Mouse (Mus musculus): ENCODE data around the gene Tubb5. TPM values are rescaled to one million over a fixed set of nuclear protein-coding genes. Genes with fewer than 3 reads are reported as not detected.

The Tubb5 gene
- 1,654 and 1,662 TPM in 2 replicates for polyA plus RNA-seq (2016; fragmentation: Nextera tagmentation; extraction: Ambion mirVana)

DNA sequence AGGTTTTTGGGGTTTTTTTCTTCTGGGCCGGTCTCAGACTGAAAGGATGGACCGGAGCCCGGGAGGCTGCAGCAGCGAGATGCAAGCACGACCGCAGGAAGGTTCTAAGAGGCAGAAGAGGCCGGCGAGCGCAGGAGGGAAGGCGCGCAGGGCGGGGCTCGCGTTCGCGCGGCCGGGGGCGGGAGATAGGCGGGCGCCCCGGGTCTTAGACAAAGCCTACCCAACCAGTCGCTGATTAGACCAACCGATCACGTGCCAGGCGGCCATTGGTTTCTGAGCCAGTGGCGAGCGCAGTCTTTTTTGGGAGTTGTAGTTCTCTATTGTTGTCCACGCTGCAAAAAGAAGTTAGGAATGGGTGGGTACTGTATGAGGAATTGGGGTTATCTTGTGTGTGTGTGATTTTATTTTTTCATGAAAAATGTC lies at the start of gene Tubb5:
TSS of gene Tubb5 (minus strand) at position 185 of the 423 bp plus-strand sequence.
- peaks cover 42% of the 10 kb centered on the region for H3K36me3 ChIP-seq (replicated peaks)
- no peaks in the 10 kb centered on the region for H3K27me3 ChIP-seq (replicated peaks; ENCODE audit: low read depth, poor library complexity, severe bottlenecking)
- H3K4me1 ChIP-seq = peaks cover 42% of the 10 kb centered on the region
- peak within 1 kb of the TSS; percentile 70 for H3K4me3 ChIP-seq
- peak; percentile 98 for DNase-seq (ENCODE audit: low spot score)
- no peaks in the 10 kb centered on the region for H3K9me3 ChIP-seq
- WGBS = under 1% methylated on average over 29 of the region's 29 CpGs
- H3K27ac ChIP-seq (replicated peaks) = peak within 1 kb of the TSS; percentile 95

DNA sequence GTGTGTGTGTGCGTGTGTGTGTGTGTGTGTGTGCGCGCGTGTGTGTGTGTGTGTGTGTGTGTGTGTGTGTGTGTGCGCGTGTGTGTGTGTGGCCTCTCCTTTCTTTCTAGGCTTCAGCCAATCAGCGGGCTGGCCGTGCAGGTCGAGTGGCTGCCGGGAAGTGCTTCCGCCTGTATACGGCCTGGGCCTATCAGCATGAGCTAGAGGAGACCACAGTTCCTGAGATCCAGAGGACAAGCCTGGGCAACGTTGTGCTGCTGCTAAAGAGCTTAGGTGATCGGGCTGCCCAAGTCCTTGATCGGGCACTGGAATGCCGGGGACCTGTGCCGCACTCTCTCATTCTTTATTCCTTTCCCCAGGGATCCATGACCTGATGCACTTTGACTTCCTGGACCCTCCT lies 49.6 kb upstream of the Tubb5 start:
- Histone ChIP-seq H3K36me3 (replicated peaks) (peaks cover 100% of the 10 kb centered on the region), H3K27ac (replicated peaks) (no peak overlapping the region), H3K4me1 (no peaks in the 10 kb centered on the region), H3K4me3 (peak overlapping the region; percentile 16; the same call in 1 of the 2 replicates), H3K27me3 (replicated peaks; ENCODE audit: low read depth, poor library complexity, severe bottlenecking) (no peaks in the 10 kb centered on the region), H3K9me3 (no peaks in the 10 kb centered on the region)
- no peak for DNase-seq (ENCODE audit: low spot score)
- WGBS = 76% methylated on average over 17 of the region's 17 CpGs

DNA sequence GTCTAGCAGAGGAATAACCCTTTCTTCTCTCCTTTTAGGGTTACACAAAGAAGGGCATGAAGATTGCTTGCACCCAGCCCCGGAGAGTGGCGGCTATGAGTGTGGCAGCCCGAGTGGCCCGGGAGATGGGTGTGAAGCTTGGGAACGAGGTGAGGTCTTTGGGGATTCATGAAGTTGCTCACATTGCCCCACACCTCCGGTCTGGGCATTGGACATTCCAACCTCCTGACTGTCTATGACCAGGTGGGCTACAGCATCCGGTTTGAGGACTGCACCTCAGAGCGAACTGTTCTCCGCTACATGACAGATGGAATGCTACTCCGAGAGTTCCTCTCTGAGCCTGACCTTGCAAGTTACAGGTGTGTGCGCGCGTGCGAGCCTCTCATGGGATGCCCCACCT lies 45.7 kb upstream of the Tubb5 start:
- DNase-seq (ENCODE audit: low spot score) = no peak
- peaks cover 15% of the 10 kb centered on the region for H3K4me1 ChIP-seq
- no peaks in the 10 kb centered on the region for H3K27me3 ChIP-seq (replicated peaks; ENCODE audit: low read depth, poor library complexity, severe bottlenecking)
- H3K27ac ChIP-seq (replicated peaks) = no peak overlapping the region
- 97% methylated on average over 14 of the region's 14 CpGs for WGBS
- H3K36me3 ChIP-seq (replicated peaks) = peaks cover 77% of the 10 kb centered on the region
- H3K4me3 ChIP-seq = no peak overlapping the region
- no peaks in the 10 kb centered on the region for H3K9me3 ChIP-seq

DNA sequence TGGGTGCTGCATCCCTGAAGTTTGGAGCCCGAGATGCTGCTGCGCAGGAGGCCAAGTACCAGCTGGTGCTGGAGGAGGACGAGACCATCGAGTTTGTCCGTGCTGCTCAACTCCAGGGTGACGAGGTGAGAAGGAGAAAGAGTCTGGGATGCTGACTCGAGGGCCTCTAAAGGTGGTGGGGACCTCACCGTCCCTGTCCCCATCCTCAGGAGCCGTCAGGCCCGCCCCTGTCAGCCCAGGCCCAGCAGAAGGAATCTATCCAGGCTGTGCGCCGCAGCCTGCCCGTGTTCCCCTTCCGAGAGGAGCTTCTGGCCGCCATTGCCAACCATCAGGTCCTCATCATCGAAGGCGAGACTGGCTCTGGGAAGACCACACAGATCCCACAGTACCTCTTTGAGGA lies 44.8 kb upstream of the Tubb5 start:
- WGBS = 93% methylated on average over 17 of the region's 17 CpGs

DNA sequence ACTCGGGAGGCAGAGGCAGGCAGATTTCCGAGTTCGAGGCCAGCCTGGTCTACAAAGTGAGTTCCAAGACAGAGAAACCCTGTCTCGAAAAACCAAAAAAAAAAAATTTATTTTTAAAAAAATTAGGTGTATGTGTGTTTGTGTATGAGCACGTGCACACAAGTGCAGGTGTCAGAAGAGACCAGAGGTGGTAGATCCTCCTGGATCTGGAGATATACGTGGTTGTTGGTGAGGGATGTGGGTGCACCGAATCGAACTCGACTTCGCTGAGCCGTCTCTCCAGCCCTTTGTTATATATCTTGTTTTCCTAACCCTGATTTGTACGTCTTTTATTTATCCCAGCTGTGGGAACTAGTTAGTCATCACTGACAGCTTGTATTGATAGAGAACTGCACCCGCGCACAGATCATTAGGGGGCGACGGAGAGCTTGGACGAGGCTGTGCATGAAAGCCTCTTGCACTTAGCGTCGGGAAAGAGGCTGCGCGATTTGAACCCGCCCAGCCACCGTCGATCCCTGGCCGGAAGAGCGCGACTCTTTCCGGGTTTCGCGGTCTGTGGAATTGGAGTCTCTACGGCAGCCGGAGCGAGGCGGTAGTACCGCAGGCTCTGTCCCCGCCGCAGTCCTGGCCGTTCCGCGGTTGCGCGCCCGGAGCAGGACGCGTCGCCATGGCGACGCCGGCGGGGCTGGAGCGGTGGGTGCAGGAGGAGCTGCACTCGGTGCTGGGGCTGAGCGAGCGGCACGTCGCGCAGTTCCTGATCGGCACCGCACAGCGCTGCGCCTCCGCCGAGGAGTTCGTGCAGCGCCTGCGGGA lies 41.3 kb upstream of the Tubb5 start, which contains the start of gene Dhx16:
TSS of gene Dhx16 (plus strand) at position 575 of the 813 bp plus-strand sequence.
- H3K36me3 ChIP-seq (replicated peaks) = peaks cover 62% of the 10 kb centered on the region
- H3K4me3 ChIP-seq = peak within 1 kb of the TSS; percentile 98
- peak; percentile 97 for DNase-seq (ENCODE audit: low spot score)
- H3K27ac ChIP-seq (replicated peaks) = peak within 1 kb of the TSS; percentile 87
- H3K4me1 ChIP-seq = peaks cover 15% of the 10 kb centered on the region
- 6% methylated on average over 66 of the region's 66 CpGs for WGBS
- no peaks in the 10 kb centered on the region for H3K9me3 ChIP-seq
- no peaks in the 10 kb centered on the region for H3K27me3 ChIP-seq (replicated peaks; ENCODE audit: low read depth, poor library complexity, severe bottlenecking)

More for the DNA sequence above, 44.8 kb upstream of the Tubb5 start:
- H3K9me3 ChIP-seq = no peaks in the 10 kb centered on the region
- no peak for DNase-seq (ENCODE audit: low spot score)
- H3K27ac ChIP-seq (replicated peaks) = no peak overlapping the region
- no peaks in the 10 kb centered on the region for H3K27me3 ChIP-seq (replicated peaks; ENCODE audit: low read depth, poor library complexity, severe bottlenecking)
- H3K4me1 ChIP-seq = peaks cover 15% of the 10 kb centered on the region
- peaks cover 70% of the 10 kb centered on the region for H3K36me3 ChIP-seq (replicated peaks)
- H3K4me3 ChIP-seq = no peak overlapping the region

DNA sequence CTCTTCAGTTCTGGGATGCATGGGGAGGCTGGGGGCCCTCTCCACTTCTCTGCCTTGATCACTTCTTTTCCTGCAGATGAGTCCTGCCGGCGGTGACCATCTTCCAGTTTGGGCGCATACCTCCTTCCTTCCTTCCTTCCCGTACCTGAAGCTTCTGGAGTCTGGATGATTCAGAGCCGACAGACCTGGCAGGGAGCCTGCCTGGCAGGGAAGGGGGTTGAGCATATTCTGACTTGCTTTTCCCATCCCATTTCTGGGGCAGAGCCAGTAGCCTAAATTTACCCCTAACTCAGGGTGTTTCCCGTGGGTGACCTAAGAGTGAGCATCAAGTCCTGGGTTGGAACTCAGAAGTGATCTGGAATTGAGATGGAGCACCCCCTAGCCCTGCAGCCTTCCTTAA lies 36.6 kb upstream of the Tubb5 start:
- 89% methylated on average over 6 of the region's 6 CpGs for WGBS
- no peak overlapping the region for H3K27ac ChIP-seq (replicated peaks)
- peaks cover 31% of the 10 kb centered on the region for H3K4me1 ChIP-seq
- peaks cover 5% of the 10 kb centered on the region for H3K9me3 ChIP-seq
- DNase-seq (ENCODE audit: low spot score) = no peak
- H3K36me3 ChIP-seq (replicated peaks) = peaks cover 72% of the 10 kb centered on the region
- no peaks in the 10 kb centered on the region for H3K27me3 ChIP-seq (replicated peaks; ENCODE audit: low read depth, poor library complexity, severe bottlenecking)
- no peak overlapping the region; the same call in 1 of the 2 replicates for H3K4me3 ChIP-seq

DNA sequence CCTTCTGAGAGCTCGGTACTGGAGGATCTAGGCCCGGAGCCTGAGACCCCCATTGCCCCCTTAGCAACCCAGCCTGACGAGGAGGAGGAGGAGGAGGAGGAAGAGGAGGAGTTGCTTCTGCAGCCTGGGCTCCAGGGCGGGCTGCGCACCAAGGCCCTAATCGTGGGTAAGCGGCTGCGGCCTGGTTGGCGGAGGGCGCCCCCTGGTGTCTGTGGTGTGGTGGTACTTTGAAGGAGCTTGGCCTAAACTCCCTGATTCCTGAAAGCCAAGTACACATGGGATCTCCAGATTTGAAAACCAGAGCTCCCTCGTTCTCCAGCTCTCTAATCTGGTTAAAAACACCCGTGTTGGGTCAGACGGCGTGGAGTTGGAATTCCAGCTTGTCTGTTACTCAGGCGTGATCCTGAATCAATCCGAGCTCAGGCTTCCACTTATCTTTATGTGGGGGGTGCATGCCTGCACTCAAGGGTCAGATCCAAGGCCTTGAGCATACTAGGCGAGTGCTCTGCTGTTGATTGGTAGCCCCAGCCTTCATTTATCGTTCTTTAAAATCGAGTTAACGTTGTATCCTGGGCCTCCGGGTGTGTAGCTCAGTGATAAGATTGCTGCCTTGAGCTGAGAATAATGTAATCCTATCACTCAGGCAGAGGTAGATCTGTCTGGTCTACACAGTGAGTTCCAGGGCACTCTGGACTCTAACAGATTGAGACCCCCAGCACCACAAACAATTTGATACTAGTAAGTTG lies 35.8 kb upstream of the Tubb5 start:
- DNase-seq (ENCODE audit: low spot score) = peak; percentile 91
- Histone ChIP-seq H3K27me3 (replicated peaks; ENCODE audit: low read depth, poor library complexity, severe bottlenecking) (no peaks in the 10 kb centered on the region), H3K4me1 (peaks cover 39% of the 10 kb centered on the region), H3K9me3 (peaks cover 5% of the 10 kb centered on the region), H3K4me3 (peak overlapping the region; percentile 42), H3K36me3 (replicated peaks) (peaks cover 73% of the 10 kb centered on the region), H3K27ac (replicated peaks) (peak overlapping the region; percentile 52)
- WGBS = 34% methylated on average over 21 of the region's 21 CpGs

DNA sequence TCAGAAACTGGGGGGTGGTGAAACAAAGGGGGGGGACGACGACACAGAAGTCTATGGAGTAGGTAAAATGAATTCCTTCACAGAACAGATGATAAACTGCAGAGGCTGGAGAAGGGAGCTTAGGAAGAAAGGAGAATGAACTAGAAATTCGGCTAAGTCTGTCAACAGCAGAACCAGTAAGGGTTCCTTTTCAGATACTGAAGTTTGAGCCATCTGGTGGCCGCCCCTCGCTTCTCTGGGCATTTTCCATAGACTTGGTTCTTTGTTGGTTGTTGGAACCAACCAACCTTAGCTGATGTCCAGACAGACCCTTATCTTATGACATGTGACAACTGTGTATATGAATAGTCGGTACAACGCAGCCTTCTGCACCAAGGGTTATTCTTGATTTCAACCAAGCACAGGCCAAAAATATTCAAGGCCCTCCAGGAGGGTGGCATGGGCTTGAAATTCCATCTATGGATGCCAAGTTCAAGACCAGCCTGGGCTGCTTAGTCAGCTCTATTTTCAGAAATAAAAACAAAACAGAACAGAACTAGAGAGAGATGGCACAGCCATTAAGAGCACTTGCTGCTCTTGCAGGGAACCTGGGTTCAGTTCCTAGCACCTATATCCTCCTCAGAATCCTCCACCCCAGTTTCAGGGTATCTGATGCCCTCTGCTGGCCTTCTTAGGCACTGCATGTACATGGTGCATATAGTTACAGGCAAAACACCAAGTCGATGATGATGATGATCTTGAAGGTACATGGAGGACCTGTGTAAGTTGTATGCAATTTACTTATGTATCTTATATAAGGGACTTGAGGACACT lies 33.0 kb upstream of the Tubb5 start:
- peak; percentile 29 for DNase-seq (ENCODE audit: low spot score)
- peaks cover 63% of the 10 kb centered on the region for H3K4me1 ChIP-seq
- WGBS = 85% methylated on average over 8 of the region's 8 CpGs

DNA sequence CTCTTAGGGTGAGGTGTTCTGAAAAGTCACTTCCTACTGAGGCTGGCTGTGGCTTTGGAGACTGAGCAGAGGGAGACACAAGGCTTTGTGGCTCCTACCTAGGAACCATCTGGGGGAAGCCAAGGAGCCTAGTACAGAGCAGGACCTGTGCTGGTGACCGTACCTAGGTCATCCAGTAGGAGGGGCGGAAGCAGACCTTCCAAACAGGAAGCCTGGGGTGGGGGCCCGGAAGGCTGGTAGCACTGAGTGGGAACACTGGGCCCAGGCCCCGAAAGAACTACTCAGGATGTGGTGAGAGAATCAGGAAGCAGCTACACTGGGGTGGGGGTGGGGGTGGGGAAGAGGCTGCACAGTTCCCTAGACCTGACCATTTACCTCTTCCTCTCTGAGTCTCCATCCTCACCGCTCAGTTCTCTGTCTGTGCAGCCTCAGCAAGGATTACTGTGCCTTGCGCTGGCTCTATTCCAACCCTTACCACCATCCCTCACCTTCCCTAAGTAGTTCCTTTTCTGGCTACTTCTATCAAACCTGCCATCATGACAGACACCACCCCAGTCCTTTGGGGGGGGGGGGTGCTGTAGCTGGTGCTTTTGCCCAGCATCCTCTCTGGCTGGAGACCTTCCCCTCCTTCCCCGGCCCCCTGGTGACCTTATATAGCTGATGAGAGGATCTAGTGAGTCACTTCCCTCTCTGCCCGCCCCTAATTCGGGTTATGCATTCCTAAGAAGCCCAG lies 32.2 kb upstream of the Tubb5 start:
- peak overlapping the region; percentile 63 for H3K4me3 ChIP-seq
- H3K36me3 ChIP-seq (replicated peaks) = peaks cover 68% of the 10 kb centered on the region
- H3K4me1 ChIP-seq = peaks cover 68% of the 10 kb centered on the region
- DNase-seq (ENCODE audit: low spot score) = peak; percentile 44
- H3K27me3 ChIP-seq (replicated peaks; ENCODE audit: low read depth, poor library complexity, severe bottlenecking) = no peaks in the 10 kb centered on the region
- H3K9me3 ChIP-seq = peaks cover 5% of the 10 kb centered on the region
- 53% methylated on average over 9 of the region's 9 CpGs for WGBS
- H3K27ac ChIP-seq (replicated peaks) = peak overlapping the region; percentile 95

More for the DNA sequence above, 33.0 kb upstream of the Tubb5 start:
- Histone ChIP-seq H3K27me3 (replicated peaks; ENCODE audit: low read depth, poor library complexity, severe bottlenecking) (no peaks in the 10 kb centered on the region), H3K36me3 (replicated peaks) (peaks cover 74% of the 10 kb centered on the region), H3K4me3 (peak overlapping the region; percentile 63), H3K27ac (replicated peaks) (peak overlapping the region; percentile 95; the same call in 1 of the 2 replicates), H3K9me3 (peaks cover 5% of the 10 kb centered on the region)

DNA sequence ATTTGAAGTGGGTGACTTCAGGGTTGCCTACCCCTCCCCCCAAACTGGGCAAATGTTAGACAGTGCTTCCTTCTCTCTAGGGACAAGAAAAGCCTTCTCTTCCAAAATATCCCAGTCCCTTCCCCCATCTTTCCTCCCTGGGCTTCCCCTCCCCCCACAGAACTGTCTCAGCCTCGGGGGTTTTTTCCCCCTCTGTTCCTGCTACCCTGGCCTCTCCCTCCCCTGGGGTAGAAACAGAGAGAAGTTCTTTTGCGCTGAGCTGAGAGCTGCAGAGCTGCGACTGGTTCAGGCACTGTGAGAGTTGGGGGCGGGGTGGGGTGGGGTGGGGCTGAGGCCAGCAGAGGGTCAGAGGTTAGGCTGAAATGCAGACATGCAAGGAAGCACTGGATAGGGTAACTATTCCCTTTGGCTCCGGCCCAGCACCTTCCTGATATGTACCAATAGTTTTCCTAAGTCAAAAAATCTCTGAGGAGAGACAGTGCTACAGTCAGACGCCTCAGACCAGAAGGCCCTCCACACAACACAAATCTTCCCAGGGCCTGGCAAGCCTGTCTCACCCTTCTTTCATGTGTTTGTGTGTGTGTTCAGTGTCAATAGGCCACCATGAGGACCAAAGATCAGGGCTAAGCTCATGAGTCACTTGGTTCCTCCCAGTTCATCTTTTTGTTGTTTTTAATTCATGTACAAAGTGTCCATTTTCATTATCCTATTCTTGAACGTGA lies 31.4 kb upstream of the Tubb5 start:
- H3K4me1 ChIP-seq = peaks cover 76% of the 10 kb centered on the region
- peaks cover 60% of the 10 kb centered on the region for H3K36me3 ChIP-seq (replicated peaks)
- peak overlapping the region; percentile 95 for H3K27ac ChIP-seq (replicated peaks)
- DNase-seq (ENCODE audit: low spot score) = peak; percentile 74
- WGBS = 4% methylated on average over 7 of the region's 7 CpGs
- peak overlapping the region; percentile 63 for H3K4me3 ChIP-seq
- H3K27me3 ChIP-seq (replicated peaks; ENCODE audit: low read depth, poor library complexity, severe bottlenecking) = no peaks in the 10 kb centered on the region
- H3K9me3 ChIP-seq = peaks cover 5% of the 10 kb centered on the region

DNA sequence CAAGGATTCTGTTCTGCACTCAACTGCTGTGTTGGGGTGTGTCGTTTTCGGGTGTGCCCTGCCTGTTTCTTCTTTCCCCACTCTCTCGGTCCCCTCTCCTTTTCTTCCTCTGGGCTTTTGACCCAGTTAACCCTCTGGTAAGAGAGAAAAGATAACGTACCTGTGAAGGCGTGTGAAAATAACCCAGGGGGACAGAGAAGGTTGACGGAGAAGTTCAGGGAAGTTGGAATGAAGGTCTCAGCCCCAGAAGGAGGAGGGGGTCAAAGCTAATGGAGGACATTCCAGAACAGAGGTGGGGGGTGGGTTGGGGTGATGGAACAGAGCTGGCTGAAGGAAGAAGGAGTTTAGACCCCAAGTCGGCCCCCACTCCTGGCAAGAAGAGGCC lies 30.8 kb upstream of the Tubb5 start:
- 2% methylated on average over 7 of the region's 7 CpGs for WGBS
- H3K27me3 ChIP-seq (replicated peaks; ENCODE audit: low read depth, poor library complexity, severe bottlenecking) = no peaks in the 10 kb centered on the region
- peaks cover 79% of the 10 kb centered on the region for H3K4me1 ChIP-seq
- H3K9me3 ChIP-seq = peaks cover 5% of the 10 kb centered on the region
- peak overlapping the region; percentile 63 for H3K4me3 ChIP-seq
- DNase-seq (ENCODE audit: low spot score) = no peak
- peak overlapping the region; percentile 95 for H3K27ac ChIP-seq (replicated peaks)
- H3K36me3 ChIP-seq (replicated peaks) = peaks cover 57% of the 10 kb centered on the region

Data from embryonic facial prominence, embryonic 10.5 days (tissue).